Mouse (Mus musculus): ENCODE data around the gene Supt5. TPM values are rescaled to one million over a fixed set of nuclear protein-coding genes. Genes with fewer than 3 reads are reported as not detected.

The Supt5 gene
- polyA plus RNA-seq, 1 experiment, result 114 TPM

GRCm38 (mm10) chr7:28354113-28354581, 15.6 kb upstream of the Supt5 start:
- no peak for DNase-seq (ENCODE audit: extremely low spot score in 1 of 2, low spot score in 1 of 2)

DNA sequence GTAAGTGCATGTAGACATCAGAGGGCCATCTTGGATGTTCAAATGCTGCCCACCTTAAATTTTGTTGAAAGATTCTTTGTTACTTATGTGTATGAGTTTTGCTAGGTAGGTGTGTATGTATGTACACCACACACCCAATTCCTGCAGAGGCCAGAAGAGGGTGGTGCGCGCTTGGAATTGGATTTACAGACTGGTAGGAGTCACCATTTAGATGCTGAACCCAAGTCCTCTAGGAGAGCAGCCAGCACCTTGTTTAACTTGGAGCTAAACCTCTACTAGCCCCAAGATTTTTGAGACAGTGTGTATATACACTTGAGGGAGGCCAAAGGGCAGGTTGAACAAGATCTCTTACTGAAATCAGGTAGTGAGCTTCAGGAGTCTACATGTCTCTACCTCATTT, 14.7 kb upstream of the Supt5 start:
- DNase-seq (ENCODE audit: extremely low spot score in 1 of 2, low spot score in 1 of 2), result no peak

DNA sequence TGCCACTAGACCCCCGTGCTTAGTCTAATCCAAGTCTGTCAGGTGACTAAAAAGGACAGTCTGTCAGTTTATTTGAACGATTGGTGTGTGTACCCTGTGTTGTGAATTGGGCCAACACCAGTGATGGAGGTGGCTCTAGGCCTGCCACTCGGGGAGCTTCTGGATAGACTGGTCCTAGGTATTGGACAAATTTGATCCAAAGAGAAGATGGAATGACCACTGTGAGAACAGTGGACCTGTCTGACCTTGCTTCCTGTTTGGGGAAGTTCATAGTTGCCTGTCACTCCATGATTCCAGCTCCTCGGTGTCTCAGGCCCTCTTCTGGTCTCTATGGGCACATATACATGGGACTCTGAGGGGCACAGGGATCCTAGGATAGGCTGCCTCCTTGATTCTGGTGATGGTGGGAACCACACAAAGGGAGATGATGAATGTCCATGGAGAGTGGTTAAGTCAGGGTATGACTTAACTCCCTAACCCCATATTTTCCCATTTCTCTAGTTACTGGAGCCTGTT, 13.2 kb upstream of the Supt5 start:
- no peak for DNase-seq (ENCODE audit: extremely low spot score in 1 of 2, low spot score in 1 of 2)

GRCm38 (mm10) chr7:28350155-28350883, 11.8 kb upstream of the Supt5 start, which contains the start of gene Rps16:
Rps16 (plus strand) TSS chr7:28350652.
- DNase-seq (ENCODE audit: extremely low spot score in 1 of 2, low spot score in 1 of 2), result peak; percentile 93 to 99

DNA sequence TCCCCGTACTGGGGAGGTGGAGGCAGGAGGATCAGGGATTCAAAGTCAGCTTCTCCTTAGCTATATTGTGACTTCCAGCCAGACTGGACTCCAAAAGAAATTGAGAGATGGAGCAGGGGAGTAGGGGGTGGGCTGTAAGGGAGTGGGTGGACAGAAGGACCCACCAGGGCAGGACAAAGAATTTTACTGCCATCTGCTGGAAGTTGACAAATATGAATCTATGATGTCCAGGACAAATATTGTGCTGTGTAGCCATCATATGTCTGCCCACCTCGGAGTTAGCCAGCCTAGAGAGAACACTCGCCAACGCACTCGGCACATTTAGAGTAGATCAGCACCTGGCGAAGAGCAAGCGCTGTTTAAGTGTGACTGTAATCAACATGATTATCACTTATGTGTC, 10.1 kb upstream of the Supt5 start:
- DNase-seq (ENCODE audit: extremely low spot score in 1 of 2, low spot score in 1 of 2), result no peak

DNA sequence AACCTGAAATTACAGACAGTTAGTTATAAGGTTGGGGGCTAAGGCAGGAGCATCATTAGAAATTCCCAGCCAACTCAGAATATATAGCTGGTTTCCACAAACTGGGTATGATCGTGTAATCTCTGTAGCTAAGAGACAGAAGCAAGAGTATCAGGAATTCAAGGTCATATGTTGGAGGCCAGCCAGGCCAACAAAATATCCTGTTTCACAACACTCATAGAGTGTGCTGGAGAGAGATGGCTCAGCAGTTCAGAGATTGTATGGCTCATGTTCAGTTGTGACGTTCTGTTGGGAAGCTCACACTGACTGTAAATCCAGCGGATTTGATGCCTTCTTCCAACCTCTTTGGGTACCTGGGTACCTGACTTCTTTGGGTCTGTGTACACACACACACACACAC, 9.2 kb upstream of the Supt5 start:
- DNase-seq (ENCODE audit: extremely low spot score in 1 of 2, low spot score in 1 of 2), result no peak

DNA sequence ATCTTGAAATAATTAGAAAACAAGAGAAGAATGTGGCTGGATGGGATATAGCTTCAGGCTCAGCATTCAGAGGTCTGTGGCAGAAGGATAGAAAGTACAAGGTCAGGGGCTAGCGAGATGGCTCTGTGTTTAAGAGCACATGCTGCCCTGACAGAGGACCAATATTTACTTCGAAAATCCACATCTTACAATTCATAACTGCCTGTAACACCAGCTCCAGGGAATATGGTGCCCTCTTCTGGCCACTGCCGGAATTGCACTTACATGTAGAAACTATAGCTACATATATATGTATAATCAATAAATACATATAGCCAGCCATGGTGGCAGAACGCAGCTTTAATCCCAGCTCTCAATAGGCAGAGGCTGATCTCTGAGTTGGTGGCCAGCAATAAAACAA, 6.1 kb upstream of the Supt5 start:
- peak in 1 of 2 experiments; percentile 83 for DNase-seq (ENCODE audit: extremely low spot score in 1 of 2, low spot score in 1 of 2)

GRCm38 (mm10) chr7:28341381-28341780, 2.8 kb upstream of the Supt5 start:
- DNase-seq (ENCODE audit: extremely low spot score in 1 of 2, low spot score in 1 of 2), result no peak

DNA sequence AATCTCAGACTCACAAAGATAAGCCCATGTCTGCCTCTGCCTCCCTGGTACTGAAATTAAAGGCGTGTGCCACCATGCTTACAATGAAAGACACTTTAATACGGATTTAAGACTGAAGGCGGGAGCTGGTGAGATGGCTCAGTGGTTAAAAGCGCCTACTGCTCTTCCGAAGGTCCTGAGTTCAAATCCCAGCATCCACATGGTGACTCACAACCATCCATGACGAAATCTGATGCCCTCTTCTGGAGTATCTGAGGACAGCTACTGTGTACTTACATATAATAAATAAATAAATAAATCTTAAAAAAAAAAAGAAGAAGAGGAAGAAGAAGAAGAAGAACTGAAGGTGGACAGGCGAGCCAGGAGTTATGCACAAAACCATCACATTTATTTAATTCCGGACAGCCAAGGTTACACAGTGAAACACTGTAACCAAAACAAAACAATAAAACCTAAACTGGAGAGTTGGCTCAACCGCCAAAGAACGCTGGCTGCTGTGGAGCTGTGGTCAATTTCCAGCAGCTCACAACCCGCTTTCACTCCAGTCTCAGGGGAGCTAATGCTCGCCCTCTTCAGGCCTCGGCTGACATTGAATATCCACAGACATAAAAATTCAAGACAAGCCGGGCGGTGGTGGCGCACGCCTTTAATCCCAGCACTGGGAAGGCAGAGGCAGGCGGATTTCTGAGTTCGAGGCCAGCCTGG, 819 bp upstream of the Supt5 start:
- peak in 1 of 2 experiments; percentile 48 for DNase-seq (ENCODE audit: extremely low spot score in 1 of 2, low spot score in 1 of 2)

- DNase-seq (ENCODE audit: extremely low spot score in 1 of 2, low spot score in 1 of 2), result no peak
Observed at GRCm38 (mm10) chr7:28335471-28335870, 3.1 kb downstream of the Supt5 start.

DNA sequence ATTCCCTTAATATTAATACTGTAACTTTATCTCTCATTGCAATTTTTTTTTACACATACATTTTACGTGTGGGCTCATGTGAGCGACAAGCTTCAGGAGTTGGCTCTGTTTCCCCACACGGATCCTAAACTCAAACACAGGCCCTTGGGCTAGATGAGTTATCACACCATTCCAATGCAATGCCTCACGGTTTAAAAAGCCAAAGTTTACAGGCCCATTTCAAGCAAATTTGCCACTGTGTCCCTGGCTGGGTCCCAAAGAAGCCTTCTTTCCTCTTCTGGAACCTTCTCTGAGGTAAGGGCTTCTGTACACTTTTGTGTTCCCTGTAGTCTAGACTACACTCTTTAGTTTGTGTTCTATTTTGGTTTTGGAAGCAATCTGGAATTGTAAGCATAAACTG, 4.0 kb downstream of the Supt5 start:
- DNase-seq (ENCODE audit: extremely low spot score in 1 of 2, low spot score in 1 of 2), result no peak

DNA sequence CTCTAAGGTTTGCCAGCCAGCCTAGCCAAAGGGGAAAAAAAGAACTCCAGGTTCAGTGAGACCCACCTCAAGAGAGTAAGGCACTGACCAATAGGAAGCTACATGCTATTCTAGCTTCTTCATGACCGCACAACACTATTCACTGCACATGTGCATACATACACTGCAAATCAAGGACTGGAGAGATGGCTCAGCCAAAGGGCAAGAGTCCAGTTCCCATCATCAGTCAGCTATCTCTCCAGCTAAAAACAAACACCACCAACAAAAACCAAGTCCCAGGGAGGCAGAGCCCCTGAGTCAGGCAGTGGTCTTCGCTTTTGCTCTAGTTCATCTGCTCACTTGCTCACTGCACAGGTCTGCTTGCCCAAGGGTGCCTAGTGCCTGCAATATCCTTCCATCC, 10.3 kb downstream of the Supt5 start:
- no peak for DNase-seq (ENCODE audit: extremely low spot score in 1 of 2, low spot score in 1 of 2)

DNA sequence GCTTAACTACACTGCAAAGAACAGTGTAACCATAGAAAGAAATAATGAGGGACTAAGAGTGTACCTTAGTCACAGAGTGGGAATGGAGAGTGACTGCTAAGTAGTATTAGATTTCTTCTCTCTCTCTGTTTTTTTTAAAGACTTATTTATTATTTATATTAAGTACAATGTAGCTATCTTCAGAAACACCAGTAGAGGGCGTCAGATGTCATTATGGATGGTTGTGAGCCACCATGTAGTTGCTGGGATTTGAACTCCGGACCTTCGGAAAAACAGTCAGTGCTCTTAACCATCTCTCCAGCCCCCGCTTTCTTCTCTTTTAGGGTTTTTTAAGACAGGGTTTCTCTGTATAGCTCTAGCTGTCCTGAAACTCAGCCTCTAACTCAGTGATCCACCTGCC, 12.1 kb downstream of the Supt5 start:
- no peak for DNase-seq (ENCODE audit: extremely low spot score in 1 of 2, low spot score in 1 of 2)

- no peak for DNase-seq (ENCODE audit: extremely low spot score in 1 of 2, low spot score in 1 of 2)
Observed at GRCm38 (mm10) chr7:28325293-28325692, 13.3 kb downstream of the Supt5 start.

- DNase-seq (ENCODE audit: extremely low spot score in 1 of 2, low spot score in 1 of 2), result no peak
Observed at GRCm38 (mm10) chr7:28321974-28322720, 16.4 kb downstream of the Supt5 start.

DNA sequence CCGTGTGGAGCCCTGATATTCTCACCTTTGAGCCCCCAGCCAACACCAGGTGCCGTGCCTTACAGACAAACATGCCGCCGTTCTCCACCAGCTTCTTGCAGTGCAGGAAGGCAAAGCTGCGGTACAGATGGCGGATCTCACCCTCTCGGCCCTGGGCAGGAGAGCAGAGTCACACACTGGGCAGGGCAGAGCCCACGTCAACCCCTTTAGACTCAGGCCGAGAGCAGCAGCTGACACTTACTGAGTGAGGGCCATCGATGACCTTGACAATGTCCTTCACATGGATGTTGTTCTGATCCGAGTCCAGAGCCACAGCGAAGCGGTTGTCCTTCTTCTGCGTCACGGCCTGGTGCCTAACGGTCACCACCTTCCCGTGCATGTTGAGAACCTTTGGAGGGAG, 19.8 kb downstream of the Supt5 start:
- DNase-seq (ENCODE audit: extremely low spot score in 1 of 2, low spot score in 1 of 2), result no peak

DNA sequence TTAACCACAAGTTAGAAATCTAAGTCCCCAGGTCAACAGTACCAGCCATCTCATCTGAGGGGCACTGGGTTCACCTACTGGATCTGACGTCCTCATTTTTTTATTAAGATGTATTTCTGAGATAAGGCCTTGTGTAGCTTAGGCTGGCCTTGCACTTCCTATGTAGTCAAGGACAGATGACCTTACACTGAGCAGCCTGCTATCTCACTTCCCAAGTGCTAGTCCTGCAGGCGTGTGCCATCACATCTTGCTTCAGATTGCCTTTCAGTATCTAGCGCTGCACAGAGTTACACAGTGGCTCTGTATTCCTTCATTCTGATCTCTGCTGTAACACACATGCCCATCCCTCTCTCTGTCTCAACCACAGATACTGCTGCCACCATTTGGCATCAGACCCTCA, 20.5 kb downstream of the Supt5 start:
- DNase-seq (ENCODE audit: extremely low spot score in 1 of 2, low spot score in 1 of 2), result no peak

GRCm38 (mm10) chr7:28311926-28312543, 26.5 kb downstream of the Supt5 start, which contains the start of gene Timm50:
Timm50 (minus strand) TSS chr7:28312072.
- DNase-seq (ENCODE audit: extremely low spot score in 1 of 2, low spot score in 1 of 2), result peak; percentile 97 to 99

DNA sequence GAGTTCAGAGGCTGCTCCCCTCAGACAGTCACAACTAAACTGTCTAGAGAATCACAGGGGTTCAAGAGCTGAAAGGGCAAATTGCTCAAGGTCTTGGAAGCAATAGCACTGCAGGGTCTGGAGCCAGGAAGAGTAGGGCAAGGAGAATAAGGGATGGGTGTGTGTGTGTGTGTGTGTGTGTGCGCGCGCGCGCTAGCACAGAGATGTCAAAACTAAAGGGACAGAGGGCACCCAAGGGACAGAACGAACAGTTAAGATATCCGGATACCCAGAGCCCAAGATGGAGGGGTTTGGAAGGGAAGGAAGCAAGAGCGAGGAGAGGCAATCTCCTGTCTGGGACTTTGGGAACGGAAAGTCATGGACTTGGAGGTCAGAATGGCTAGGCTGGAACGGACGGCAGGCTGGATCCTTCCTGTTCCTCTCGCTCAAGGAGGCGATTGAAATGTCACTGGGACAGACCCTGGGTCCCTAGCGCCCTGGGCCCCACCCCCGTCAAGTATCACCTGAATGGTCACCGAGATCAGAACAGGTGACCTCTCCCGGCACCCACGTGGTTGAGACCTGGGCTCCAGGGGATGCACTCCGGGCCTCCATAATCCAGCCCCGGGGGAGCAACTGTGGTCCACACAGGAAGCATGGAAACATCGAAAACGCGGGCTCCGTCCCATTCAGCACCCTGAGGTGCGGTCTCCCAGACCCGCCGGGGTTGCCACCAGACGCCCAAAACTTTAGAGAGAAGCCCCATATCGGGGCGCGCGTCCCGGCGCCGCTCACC, 27.2 kb downstream of the Supt5 start:
- peak in 1 of 2 experiments; percentile 11 for DNase-seq (ENCODE audit: extremely low spot score in 1 of 2, low spot score in 1 of 2)

DNA sequence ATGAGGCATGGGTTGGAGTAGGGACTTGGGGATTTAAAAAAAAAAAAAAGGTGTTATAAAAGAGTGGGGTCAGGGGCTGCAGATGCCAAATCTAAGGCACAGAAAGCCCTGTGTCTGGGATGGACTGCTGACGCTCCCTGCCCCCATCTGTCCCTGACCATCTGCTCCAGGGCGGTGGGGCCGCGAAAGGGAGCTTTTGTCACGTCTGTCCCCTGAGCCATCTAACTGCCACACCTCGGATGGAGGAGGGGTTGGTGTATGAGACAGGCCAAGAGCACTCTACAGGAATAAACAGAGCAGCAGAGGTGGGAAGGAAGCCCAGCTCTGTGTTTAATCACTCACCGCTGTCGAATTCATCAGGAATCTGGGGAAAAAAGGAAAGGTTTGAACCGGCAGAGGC, 28.8 kb downstream of the Supt5 start:
- no peak for DNase-seq (ENCODE audit: extremely low spot score in 1 of 2, low spot score in 1 of 2)
